Mouse (Mus musculus) MEL-GATA-1-ER (cell line): Measurements from ENCODE around the gene Stx8.

Source experiments
- DNase-seq: peaks from one replicate; pipeline ENCODE4 v3.0.0-alpha.2; 2012; ENCODE audit warnings: low read depth; ENCODE audit errors: extremely low read depth

The Stx8 gene

GRCm38 (mm10) chr11:68222209-68222608 lies 256.2 kb downstream of the Stx8 start:
- DNase-seq = no peak

GRCm38 (mm10) chr11:68223143-68223542 lies 257.1 kb downstream of the Stx8 start:
- no peak for DNase-seq

- no peak for DNase-seq
Observed at GRCm38 (mm10) chr11:68226654-68227057, 260.7 kb downstream of the Stx8 start.

- no peak for DNase-seq
Observed at GRCm38 (mm10) chr11:68227837-68228236, 261.8 kb downstream of the Stx8 start.

GRCm38 (mm10) chr11:68228941-68229665 lies 263.1 kb downstream of the Stx8 start:
- no peak for DNase-seq

GRCm38 (mm10) chr11:68231558-68231957 lies 265.6 kb downstream of the Stx8 start:
- DNase-seq = no peak

GRCm38 (mm10) chr11:68233469-68233965 lies 267.5 kb downstream of the Stx8 start:
- no peak for DNase-seq

GRCm38 (mm10) chr11:68239756-68240155 lies 273.8 kb downstream of the Stx8 start:
- DNase-seq = no peak

GRCm38 (mm10) chr11:68244254-68244991 lies 278.4 kb downstream of the Stx8 start:
- no peak for DNase-seq

GRCm38 (mm10) chr11:68244992-68245261 lies 278.9 kb downstream of the Stx8 start:
- DNase-seq = no peak

GRCm38 (mm10) chr11:68247897-68248296 lies 281.9 kb downstream of the Stx8 start:
- DNase-seq = no peak

GRCm38 (mm10) chr11:68250106-68250505 lies 284.1 kb downstream of the Stx8 start:
- DNase-seq = no peak

GRCm38 (mm10) chr11:68253531-68253930 lies 287.5 kb downstream of the Stx8 start:
- no peak for DNase-seq
